Mouse (Mus musculus): ENCODE data around the gene Hps5. TPM values are rescaled to one million over a fixed set of nuclear protein-coding genes. Genes with fewer than 3 reads are reported as not detected.
"Not testable (repeated sequence)": the region's sequence is repeated elsewhere in the genome, so short reads cannot be mapped to it uniquely, and the experiment has no call there.

The Hps5 gene
- total RNA-seq, 2 experiments from 2014 or later, result 9.7 to 11.3 TPM

- intact Hi-C loops (cut with DNase I), result no loop called here
- DNase-seq, result no peak
- H3K4me3 ChIP-seq, result no peak overlapping the region
- H3K27ac ChIP-seq, result peak overlapping the region; percentile 90; the same call in 1 of the 2 replicates
- no peak for TF ChIP-seq CTCF (IDR thresholded peaks at IDR 0.05)
Measured at GRCm38 (mm10) chr7:46836357-46836756, 40.5 kb upstream of the Hps5 start.

DNA sequence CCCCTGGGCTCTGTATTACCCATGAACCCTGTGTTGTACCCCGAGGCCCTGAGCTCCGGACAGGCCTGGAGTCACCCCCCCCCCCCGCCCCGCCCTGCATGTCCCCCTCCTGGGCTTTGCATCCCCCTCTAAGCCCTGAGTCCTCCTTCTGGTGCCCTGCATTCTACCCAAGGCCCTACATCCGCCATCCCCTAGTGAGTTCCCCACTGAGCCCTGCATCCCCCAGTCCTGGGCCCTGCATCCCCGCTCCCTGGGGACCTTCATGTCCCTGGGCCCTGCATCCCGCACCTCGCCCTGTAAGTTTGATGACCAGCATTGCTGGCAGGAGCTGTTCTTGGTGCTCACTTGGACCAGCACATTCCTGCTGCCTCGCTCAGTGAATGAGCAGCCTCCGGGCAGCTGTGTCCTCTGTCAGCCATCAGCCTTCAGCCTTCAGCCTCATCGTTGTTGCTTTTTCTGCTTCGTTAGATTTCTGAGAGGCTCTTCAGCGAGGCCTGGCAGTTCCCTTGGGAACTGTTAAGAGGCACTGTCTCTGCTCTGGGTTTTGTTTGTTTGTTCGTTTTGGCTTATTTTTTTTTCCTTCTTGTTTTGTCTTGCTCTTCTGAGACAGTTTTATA lies 39.2 kb upstream of the Hps5 start:
- Histone ChIP-seq H3K27ac (peak overlapping the region; percentile 24; the same call in 1 of the 2 replicates), H3K4me3 (no peak overlapping the region)
- intact Hi-C loops (cut with DNase I), result no loop called here
- no peak for TF ChIP-seq CTCF (IDR thresholded peaks at IDR 0.05)
- DNase-seq, result no peak

- no peak for TF ChIP-seq CTCF (IDR thresholded peaks at IDR 0.05)
- no peak overlapping the region for H3K4me3 ChIP-seq
Measured at GRCm38 (mm10) chr7:46833670-46834255, 37.9 kb upstream of the Hps5 start.

DNA sequence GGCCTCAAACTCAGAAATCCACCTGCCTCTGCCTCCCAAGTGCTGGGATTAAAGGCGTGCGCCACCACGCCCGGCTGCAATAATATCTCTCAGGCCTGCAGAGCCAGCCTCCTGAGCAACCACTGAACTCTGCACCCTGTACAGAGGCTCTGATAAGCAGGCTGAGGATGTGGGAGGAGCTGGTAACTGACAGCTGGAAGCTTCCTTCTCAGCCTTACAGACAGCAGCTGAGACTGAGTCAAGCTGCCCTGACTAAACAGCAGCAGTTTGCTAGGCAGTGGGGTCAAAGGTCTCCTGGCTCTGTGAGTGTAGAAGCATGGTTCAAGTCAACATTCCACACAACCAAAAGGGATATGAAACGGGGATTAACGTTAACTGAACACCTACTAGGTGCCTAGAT lies 37.4 kb upstream of the Hps5 start:
- TF ChIP-seq CTCF (IDR thresholded peaks at IDR 0.05), result no peak
- no peak for DNase-seq
- intact Hi-C loops (cut with DNase I), result no loop called here
- peak overlapping the region; percentile 48; the same call in 1 of the 2 replicates for H3K27ac ChIP-seq
- H3K4me3 ChIP-seq, result no peak overlapping the region

More at GRCm38 (mm10) chr7:46833670-46834255, 37.9 kb upstream of the Hps5 start:
- intact Hi-C loops (cut with DNase I), result no loop called here
- peak overlapping the region; percentile 48; the same call in 1 of the 2 replicates for H3K27ac ChIP-seq
- DNase-seq, result no peak

- DNase-seq; H3K27ac ChIP-seq; intact Hi-C loops (cut with DNase I); H3K4me3 ChIP-seq: not testable (repeated sequence)
Measured at GRCm38 (mm10) chr7:46832112-46832810, 36.4 kb upstream of the Hps5 start.

GRCm38 (mm10) chr7:46831693-46832092 lies 35.8 kb upstream of the Hps5 start:
- no peak for DNase-seq
- no peak for TF ChIP-seq CTCF (IDR thresholded peaks at IDR 0.05)
- no peak overlapping the region for H3K4me3 ChIP-seq
- intact Hi-C loops (cut with DNase I), result no loop called here
- H3K27ac ChIP-seq, result no peak overlapping the region

DNA sequence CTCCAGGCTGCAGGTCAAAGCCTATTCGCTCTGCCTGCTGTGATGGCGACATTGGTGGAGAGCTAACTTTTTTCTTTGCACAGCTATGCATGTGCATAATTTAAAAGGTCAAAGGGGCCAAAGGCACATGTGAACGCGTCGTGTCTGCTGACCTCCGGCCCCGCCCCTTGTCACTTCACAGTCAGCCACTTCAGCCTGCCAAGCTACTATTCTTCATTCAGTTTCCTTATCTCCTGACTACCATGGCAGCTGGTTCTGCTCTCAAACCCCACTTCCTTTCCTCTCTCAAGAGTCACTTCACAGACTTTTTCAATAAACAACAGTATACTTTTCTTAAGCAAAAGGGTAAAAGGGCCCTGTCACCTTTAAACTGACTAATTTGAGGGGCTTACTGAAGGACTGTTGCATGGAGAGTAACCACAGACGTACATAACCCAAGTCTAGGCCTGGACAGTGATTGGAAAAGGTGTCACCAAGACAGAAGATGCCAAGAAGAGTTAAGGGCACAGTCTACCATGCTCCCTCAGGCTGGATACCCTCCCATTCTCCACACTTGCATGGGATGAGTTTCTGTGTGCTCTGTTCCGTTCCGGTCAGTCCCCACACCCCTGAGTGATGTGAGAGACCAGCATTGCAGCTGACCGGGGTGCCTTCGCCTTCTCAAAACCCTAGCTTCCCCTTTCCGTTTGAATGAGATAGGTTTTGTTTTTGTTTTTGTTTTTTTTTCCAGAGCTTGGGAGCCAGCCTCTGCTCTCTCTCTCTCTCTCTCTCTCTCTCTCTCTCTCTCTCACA lies 35.1 kb upstream of the Hps5 start:
- no peak for DNase-seq

GRCm38 (mm10) chr7:46829911-46830310 lies 34.0 kb upstream of the Hps5 start:
- Histone ChIP-seq H3K4me3 (no peak overlapping the region), H3K27ac (peak overlapping the region; percentile 90)
- DNase-seq, result peak; percentile 49
- TF ChIP-seq CTCF (IDR thresholded peaks at IDR 0.05), result no peak
- intact Hi-C loops (cut with DNase I), result no loop called here

More for the DNA sequence above, 35.1 kb upstream of the Hps5 start:
- Histone ChIP-seq H3K4me3 (no peak overlapping the region), H3K27ac (peak overlapping the region; percentile 90)
- TF ChIP-seq CTCF (IDR thresholded peaks at IDR 0.05), result no peak
- intact Hi-C loops (cut with DNase I), result no loop called here

GRCm38 (mm10) chr7:46827803-46828184 lies 31.9 kb upstream of the Hps5 start:
- Histone ChIP-seq H3K4me3 (peak overlapping the region; percentile 64), H3K27ac (peak overlapping the region; percentile 90)
- intact Hi-C loops (cut with DNase I), result loop anchor here (1.0 kb wide), 1 partner anchor 18 kb away; no protein-coding TSS in a partner anchor
- peak; percentile 61 for DNase-seq
- no peak for TF ChIP-seq CTCF (IDR thresholded peaks at IDR 0.05)

GRCm38 (mm10) chr7:46827046-46827802 lies 31.4 kb upstream of the Hps5 start:
- Histone ChIP-seq H3K27ac (peak overlapping the region; percentile 90), H3K4me3 (peak overlapping the region; percentile 64)
- DNase-seq, result peak; percentile 76
- intact Hi-C loops (cut with DNase I), result loop anchor here (1.0 kb wide), 1 partner anchor 18 kb away; no protein-coding TSS in a partner anchor
- no peak for TF ChIP-seq CTCF (IDR thresholded peaks at IDR 0.05)

DNA sequence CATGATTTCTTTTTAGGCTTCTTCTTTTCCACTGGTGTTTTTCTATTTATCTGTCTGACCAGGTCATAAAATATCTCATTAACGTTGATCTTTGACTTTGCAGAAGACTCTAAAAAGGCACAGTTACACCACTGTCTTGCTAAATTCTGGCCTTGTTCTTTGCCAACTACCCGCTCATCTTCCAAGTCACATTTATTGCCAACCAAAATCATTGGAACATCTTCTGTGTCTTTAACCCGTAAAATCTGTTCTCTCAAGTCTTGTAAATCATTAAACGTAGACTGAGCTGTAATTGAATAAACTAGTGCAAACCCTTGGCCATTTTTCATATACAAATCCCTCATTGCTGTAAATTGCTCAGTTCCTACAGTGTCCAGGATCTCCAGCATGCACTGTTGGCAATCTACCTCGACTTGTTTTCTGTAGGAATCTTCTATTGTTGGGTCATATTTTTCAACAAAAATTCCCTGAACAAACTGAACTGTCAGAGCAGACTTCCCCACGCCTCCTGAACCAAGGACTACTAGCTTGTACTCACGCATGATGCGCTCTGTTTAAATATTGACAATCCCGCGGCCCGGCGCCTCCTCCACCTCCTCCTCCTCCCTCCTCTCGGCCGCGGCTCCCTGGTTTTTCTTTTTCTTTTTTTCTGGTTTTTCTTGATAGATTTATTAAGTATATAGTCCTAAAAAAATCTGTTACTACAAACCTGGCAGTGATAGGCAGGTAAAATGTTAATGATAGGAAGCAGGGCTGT lies 25.2 kb upstream of the Hps5 start:
- intact Hi-C loops (cut with DNase I); DNase-seq; H3K27ac ChIP-seq; H3K4me3 ChIP-seq: not testable (repeated sequence)
